Mouse (Mus musculus): Measurements from ENCODE around the gene Thrap3. TPM values are rescaled to one million over a fixed set of nuclear protein-coding genes. Genes with fewer than 3 reads are reported as not detected.

Gene Thrap3
- polyA plus RNA-seq, 1 experiment, result 382 TPM

DNA sequence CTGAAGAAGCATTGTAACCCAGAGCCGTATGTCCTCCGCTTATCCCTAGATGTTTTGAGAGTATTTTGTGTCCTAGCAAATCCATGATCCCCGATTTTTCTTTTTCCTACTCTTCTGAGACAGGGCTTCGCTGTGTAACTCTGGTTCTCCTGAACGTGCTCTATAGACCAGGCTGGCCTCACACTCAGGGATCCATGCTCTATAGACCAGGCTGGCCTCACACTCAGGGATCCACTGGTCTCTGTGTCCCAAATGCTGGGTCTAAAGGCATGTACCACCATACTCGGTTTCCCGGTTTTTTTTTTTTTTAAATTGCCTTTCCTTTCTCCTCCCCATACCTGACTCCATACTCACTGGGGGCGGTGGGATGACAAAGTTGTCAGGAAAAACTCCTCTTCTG, 41.6 kb downstream of the Thrap3 start:
- H3K4me1 ChIP-seq (ENCODE audit: control insufficient read depth, insufficient read depth, low read length), result no peaks in the 10 kb centered on the region; the same call in 1 of the 2 replicates
- TF ChIP-seq CTCF (IDR thresholded peaks at IDR 0.05; ENCODE audit: borderline replicate concordance, insufficient read depth, low read length), result no peak
- TF ChIP-seq POLR2A (IDR thresholded peaks at IDR 0.05; ENCODE audit: low read depth, low read length), result no peak
- no peak overlapping the region for H3K4me3 ChIP-seq (ENCODE audit: insufficient read depth, low read length)
- no peak overlapping the region for H3K27ac ChIP-seq (ENCODE audit: insufficient read depth, low read length)

GRCm38 (mm10) chr4:126159455-126159854, 43.1 kb downstream of the Thrap3 start:
- no peak overlapping the region for H3K4me3 ChIP-seq (ENCODE audit: insufficient read depth, low read length)
- no peaks in the 10 kb centered on the region; the same call in 1 of the 2 replicates for H3K4me1 ChIP-seq (ENCODE audit: control insufficient read depth, insufficient read depth, low read length)
- no peak overlapping the region for H3K27ac ChIP-seq (ENCODE audit: insufficient read depth, low read length)
- TF ChIP-seq POLR2A (IDR thresholded peaks at IDR 0.05; ENCODE audit: low read depth, low read length) (no peak), CTCF (IDR thresholded peaks at IDR 0.05; ENCODE audit: borderline replicate concordance, insufficient read depth, low read length) (no peak)

DNA sequence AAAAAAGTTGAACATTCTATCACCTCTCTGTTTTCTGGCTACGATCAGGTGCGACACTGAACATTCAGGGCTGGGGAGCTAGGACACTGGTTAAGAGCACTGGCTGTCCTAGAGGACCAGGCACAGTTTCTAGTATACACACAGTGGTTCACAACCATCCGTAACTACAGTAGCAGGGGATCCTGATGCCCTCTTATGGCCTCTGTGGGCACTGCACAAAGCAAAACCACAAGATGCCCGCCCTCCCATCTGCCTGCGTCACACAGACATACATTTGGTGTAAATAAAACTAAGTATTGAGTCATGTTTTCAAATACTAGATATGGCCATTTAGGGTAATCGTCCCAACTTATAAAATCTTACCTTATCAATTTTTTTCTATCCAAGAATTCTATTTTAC, 45.0 kb downstream of the Thrap3 start:
- TF ChIP-seq POLR2A (IDR thresholded peaks at IDR 0.05; ENCODE audit: low read depth, low read length), result no peak
- no peak for TF ChIP-seq CTCF (IDR thresholded peaks at IDR 0.05; ENCODE audit: borderline replicate concordance, insufficient read depth, low read length)

GRCm38 (mm10) chr4:126156617-126157016, 45.9 kb downstream of the Thrap3 start:
- TF ChIP-seq CTCF (IDR thresholded peaks at IDR 0.05; ENCODE audit: borderline replicate concordance, insufficient read depth, low read length), result peak; percentile 61
- TF ChIP-seq POLR2A (IDR thresholded peaks at IDR 0.05; ENCODE audit: low read depth, low read length), result no peak
- Histone ChIP-seq H3K4me3 (ENCODE audit: insufficient read depth, low read length) (no peak overlapping the region), H3K27ac (ENCODE audit: insufficient read depth, low read length) (no peak overlapping the region), H3K4me1 (ENCODE audit: control insufficient read depth, insufficient read depth, low read length) (no peaks in the 10 kb centered on the region)

More for the DNA sequence above, 45.0 kb downstream of the Thrap3 start:
- Histone ChIP-seq H3K27ac (ENCODE audit: insufficient read depth, low read length) (no peak overlapping the region), H3K4me3 (ENCODE audit: insufficient read depth, low read length) (no peak overlapping the region), H3K4me1 (ENCODE audit: control insufficient read depth, insufficient read depth, low read length) (no peaks in the 10 kb centered on the region)

DNA sequence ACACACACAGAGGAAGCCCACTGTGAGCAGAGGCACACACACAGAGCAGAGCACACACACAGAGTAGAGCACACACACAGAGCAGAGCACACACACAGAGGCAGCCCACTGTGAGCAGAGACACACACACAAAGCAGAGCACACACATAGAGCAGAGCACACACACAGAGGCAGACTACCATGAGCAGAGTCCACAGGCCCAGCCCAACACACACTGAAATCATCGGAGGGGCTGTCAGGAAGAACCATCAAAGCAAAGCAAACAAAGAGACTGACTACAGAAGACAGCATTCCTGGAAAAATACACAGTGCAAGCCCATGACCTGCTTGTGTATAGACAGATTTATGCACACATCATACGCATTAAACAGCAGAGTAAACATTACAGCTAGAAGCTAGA, 46.7 kb downstream of the Thrap3 start:
- Histone ChIP-seq H3K4me1 (ENCODE audit: control insufficient read depth, insufficient read depth, low read length) (no peaks in the 10 kb centered on the region), H3K4me3 (ENCODE audit: insufficient read depth, low read length) (no peak overlapping the region), H3K27ac (ENCODE audit: insufficient read depth, low read length) (no peak overlapping the region)
- no peak for TF ChIP-seq CTCF (IDR thresholded peaks at IDR 0.05; ENCODE audit: borderline replicate concordance, insufficient read depth, low read length)
- no peak for TF ChIP-seq POLR2A (IDR thresholded peaks at IDR 0.05; ENCODE audit: low read depth, low read length)

DNA sequence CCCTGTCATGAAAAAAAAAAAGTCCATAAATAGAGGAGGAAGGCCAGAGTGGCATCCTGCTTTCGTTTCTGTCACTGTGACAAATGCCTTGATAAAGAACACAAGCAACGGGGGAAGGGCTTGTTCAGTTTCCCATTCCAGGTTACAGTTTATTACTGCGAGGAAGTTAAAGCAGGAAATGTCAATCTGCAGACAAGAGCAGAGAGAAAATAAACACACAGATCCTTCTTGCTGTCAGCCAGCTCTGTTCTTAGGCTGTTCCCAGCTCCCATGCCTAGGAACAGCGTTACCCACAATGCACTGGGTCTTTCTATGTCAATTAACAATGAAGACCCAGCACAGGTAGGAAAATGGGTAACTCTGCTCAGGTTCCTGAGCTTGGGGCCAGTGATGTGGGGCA, 47.4 kb downstream of the Thrap3 start:
- H3K4me1 ChIP-seq (ENCODE audit: control insufficient read depth, insufficient read depth, low read length), result no peaks in the 10 kb centered on the region
- no peak for TF ChIP-seq CTCF (IDR thresholded peaks at IDR 0.05; ENCODE audit: borderline replicate concordance, insufficient read depth, low read length)
- TF ChIP-seq POLR2A (IDR thresholded peaks at IDR 0.05; ENCODE audit: low read depth, low read length), result no peak
- no peak overlapping the region for H3K27ac ChIP-seq (ENCODE audit: insufficient read depth, low read length)
- no peak overlapping the region for H3K4me3 ChIP-seq (ENCODE audit: insufficient read depth, low read length)

- no peak; the same call in 1 of the 2 replicates for TF ChIP-seq POLR2A (IDR thresholded peaks at IDR 0.05; ENCODE audit: low read depth, low read length)
- no peak for TF ChIP-seq CTCF (IDR thresholded peaks at IDR 0.05; ENCODE audit: borderline replicate concordance, insufficient read depth, low read length)
- H3K27ac ChIP-seq (ENCODE audit: insufficient read depth, low read length), result no peak overlapping the region
- no peaks in the 10 kb centered on the region for H3K4me1 ChIP-seq (ENCODE audit: control insufficient read depth, insufficient read depth, low read length)
Observed at GRCm38 (mm10) chr4:126152864-126153263, 49.7 kb downstream of the Thrap3 start.

GRCm38 (mm10) chr4:126151701-126152440, 50.7 kb downstream of the Thrap3 start:
- Histone ChIP-seq H3K27ac (ENCODE audit: insufficient read depth, low read length) (no peak overlapping the region), H3K4me1 (ENCODE audit: control insufficient read depth, insufficient read depth, low read length) (no peaks in the 10 kb centered on the region), H3K4me3 (ENCODE audit: insufficient read depth, low read length) (no peak overlapping the region)
- TF ChIP-seq POLR2A (IDR thresholded peaks at IDR 0.05; ENCODE audit: low read depth, low read length), result no peak
- TF ChIP-seq CTCF (IDR thresholded peaks at IDR 0.05; ENCODE audit: borderline replicate concordance, insufficient read depth, low read length), result no peak

More at GRCm38 (mm10) chr4:126152864-126153263, 49.7 kb downstream of the Thrap3 start:
- no peak overlapping the region for H3K4me3 ChIP-seq (ENCODE audit: insufficient read depth, low read length)

DNA sequence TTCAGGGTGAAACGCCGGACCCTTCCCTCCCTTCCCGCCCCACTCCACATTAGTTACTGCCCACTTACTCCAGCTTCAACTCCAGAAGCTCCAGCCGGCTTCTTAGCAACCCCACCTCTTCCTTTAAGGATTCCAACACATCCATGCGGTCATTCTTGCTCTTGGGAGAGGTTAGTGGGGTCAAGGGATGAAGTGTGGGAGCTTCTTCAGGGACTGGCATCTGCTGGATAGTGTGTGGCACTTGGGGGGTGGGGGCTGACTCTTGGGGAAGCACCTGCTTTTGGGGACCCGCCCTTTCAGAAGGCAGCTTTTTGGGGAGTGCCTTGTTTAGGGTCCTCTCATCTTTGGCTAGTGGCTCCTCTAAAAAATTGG, 51.6 kb downstream of the Thrap3 start:
- no peaks in the 10 kb centered on the region for H3K4me1 ChIP-seq (ENCODE audit: control insufficient read depth, insufficient read depth, low read length)
- H3K4me3 ChIP-seq (ENCODE audit: insufficient read depth, low read length), result peak overlapping the region; percentile 3
- TF ChIP-seq POLR2A (IDR thresholded peaks at IDR 0.05; ENCODE audit: low read depth, low read length), result no peak
- no peak for TF ChIP-seq CTCF (IDR thresholded peaks at IDR 0.05; ENCODE audit: borderline replicate concordance, insufficient read depth, low read length)
- H3K27ac ChIP-seq (ENCODE audit: insufficient read depth, low read length), result peak overlapping the region; percentile 72

GRCm38 (mm10) chr4:126150297-126150948, 52.1 kb downstream of the Thrap3 start:
- Histone ChIP-seq H3K4me3 (ENCODE audit: insufficient read depth, low read length) (peak overlapping the region; percentile 3), H3K27ac (ENCODE audit: insufficient read depth, low read length) (peak overlapping the region; percentile 86), H3K4me1 (ENCODE audit: control insufficient read depth, insufficient read depth, low read length) (no peaks in the 10 kb centered on the region)
- TF ChIP-seq POLR2A (IDR thresholded peaks at IDR 0.05; ENCODE audit: low read depth, low read length), result peak; percentile 69
- no peak for TF ChIP-seq CTCF (IDR thresholded peaks at IDR 0.05; ENCODE audit: borderline replicate concordance, insufficient read depth, low read length)

Measured in embryonic fibroblast, embryonic 13.5 days (primary cell).